Mouse (Mus musculus): Measurements from ENCODE around the gene Ano8.
"Not testable (repeated sequence)": the region's sequence is repeated elsewhere in the genome, so short reads cannot be mapped to it uniquely, and the experiment has no call there.

Ano8 gene

GRCm38 (mm10) chr8:71485142-71486135, at the start of gene Ano8:
Gene Ano8 (minus strand): TSS chr8:71485963.
- in situ Hi-C loops (cut with MseI, MboI) = no loop called here

DNA sequence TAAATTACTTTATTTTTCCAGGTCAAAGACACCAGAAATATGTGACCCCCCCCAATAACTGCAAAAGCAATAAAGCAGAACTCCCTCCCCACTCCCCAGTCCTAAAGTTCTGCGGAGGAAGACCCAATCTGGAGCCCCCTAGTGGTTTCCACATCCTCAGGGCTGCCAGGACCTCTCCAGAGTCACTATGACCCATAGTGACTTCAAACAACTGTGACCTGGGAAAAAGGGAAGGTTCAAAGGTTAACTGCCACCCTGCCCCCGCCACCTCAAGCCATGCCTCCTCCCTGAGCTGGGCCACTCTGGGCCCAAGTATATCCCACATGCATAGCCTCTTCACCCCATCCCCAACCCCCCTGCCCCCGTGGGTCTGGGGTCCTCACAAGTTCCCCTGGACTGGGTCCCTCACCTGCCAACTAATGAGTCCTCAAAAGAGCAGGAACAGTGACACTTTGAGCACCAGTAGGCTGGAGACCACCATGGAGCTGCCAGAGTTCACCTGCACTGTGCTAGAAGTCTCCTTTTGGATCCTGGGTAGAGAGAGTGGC, 48.6 kb upstream of the Ano8 start:
- in situ Hi-C loops (cut with MseI, MboI) = no loop called here

GRCm38 (mm10) chr8:71530735-71531467, 45.1 kb upstream of the Ano8 start:
- in situ Hi-C loops (cut with MseI, MboI) = not testable (repeated sequence)

DNA sequence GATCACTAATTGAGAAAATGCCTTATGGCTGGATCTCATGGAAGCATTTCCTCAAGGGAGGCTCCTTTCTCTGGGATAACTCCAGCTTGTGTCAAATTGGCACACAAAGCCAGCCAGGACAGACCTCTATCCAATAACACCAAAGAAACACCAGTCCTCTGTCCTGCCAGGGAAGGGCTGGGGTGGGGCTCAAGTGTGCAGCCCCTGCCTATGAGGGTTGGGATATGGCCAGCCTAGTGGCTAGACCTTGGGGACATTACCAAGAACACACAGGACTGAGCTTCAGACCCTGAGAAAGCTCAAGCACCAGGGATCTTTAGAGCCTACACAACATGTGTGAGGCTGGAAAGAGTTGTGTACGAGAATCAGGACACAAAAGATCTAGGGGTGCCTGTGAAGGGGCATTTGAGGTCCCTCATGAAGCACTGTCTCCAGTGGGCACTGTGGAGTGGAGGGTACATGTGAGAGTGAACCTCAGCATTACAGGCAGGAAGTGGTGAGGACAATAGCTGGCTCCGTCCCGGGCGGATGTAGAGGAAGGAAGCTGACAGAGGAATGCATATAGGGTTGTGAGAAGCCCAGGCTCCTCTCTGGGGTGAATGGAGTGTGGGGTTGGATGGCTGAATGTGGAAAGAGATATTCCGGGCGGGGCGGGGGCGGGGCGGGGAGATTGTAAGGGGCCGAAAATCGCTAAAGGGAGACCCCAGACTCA, 42.8 kb upstream of the Ano8 start:
- in situ Hi-C loops (cut with MseI, MboI) = no loop called here

- in situ Hi-C loops (cut with MseI, MboI) = no loop called here
Observed at GRCm38 (mm10) chr8:71527162-71527870, 41.6 kb upstream of the Ano8 start.

DNA sequence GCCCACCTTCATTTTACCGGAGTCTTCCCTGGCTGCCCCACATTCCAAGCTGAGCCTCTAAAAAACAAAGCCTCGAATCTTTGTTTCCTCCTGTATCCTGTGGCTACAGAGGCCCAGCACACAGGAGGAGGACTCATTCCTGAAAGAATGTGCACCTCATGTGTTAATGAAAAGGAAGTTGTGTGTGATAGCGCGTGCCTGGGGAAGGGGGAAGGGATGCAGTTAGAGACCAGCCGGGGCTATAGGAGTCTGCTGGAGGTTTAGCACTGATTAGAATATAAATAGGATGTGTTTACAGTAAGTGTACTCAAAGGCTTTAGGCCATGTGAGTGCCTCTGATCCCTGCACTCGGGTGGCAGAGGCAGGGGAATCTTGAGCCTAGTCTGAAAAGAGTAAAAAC, 40.5 kb upstream of the Ano8 start:
- in situ Hi-C loops (cut with MseI, MboI) = no loop called here

DNA sequence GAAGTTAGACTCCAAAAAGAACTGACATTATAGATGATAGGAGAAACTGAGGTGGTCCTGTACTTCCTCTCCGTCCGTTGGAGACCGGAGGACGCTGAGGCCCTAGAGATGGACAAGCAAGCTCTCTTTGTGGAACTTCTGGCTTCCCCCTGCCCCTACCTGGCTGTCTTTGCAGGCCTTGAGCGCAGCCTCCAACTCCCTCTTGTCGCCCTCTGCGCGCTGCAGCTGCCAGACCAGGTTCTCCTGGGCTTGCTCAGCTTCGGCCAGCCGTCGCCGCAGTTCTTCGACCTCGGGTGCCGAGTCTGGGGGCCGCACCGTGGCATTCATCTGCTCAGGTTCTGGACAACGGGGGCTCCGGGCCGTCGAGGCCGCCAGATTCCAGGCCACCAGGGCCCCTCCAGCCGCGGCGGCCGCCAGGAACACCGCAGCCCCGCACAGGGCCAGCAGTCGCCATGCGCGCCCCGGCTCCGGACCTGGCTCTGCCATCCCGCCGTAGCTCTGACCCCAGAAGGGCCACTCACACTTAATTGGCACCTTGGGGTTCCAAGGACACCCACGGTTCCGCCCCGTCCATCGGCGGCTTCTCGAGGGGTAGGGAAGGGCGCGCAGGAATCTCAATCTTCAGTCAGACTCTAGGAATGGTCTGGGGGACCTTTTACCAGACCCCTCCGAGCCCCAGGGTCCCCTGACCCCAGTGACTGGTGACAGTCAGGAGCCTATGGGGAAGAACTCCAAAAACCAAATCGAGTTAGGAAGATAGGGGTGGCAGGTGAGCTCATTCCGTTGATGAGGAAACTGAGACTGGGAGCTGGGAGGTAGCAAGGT, 39.7 kb upstream of the Ano8 start, which contains the start of gene Ccdc194:
TSS of gene Ccdc194 (minus strand) at position 486 of the 825 bp plus-strand sequence.
- in situ Hi-C loops (cut with MseI, MboI) = no loop called here

DNA sequence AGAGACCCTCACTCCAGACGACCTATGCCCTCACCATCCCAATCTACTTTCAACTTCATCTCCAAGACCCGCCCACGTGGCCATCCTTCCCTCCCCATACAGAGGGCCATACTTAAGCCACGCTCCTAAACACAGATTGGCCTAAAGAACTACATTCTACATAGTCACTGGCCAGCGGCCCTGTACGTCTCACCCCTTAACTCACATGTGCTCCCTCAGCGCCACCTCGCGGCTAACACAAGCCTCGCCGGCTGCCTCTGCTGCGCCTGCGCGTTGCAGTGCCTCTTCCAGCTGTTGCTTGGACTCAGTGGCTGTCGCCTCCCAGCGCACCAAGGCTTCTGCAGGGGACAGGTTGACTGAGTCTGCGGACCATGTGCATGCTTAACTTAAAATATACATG, 35.9 kb upstream of the Ano8 start:
- in situ Hi-C loops (cut with MseI, MboI) = no loop called here

GRCm38 (mm10) chr8:71519037-71519825, 33.5 kb upstream of the Ano8 start:
- in situ Hi-C loops (cut with MseI, MboI) = not testable (repeated sequence)

DNA sequence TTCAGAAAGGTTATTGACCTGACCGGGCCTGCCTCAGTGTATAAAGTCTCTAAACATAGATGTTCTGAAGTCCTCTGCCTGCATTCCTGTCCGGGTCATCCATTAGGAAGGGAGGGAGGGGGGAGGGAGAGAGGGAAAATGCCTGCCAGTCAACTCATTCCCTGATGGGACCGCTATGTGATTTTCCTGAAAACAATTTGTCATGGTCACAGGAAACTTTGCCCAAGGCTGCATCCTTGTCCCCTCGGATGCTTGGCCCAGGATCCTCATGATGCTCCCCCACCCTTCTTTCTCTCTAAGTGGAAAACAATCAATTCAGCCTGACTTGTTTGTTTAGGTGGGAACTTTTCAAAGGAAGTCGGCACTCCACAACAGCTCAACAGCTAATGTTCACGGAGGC, 31.0 kb upstream of the Ano8 start:
- in situ Hi-C loops (cut with MseI, MboI) = no loop called here

DNA sequence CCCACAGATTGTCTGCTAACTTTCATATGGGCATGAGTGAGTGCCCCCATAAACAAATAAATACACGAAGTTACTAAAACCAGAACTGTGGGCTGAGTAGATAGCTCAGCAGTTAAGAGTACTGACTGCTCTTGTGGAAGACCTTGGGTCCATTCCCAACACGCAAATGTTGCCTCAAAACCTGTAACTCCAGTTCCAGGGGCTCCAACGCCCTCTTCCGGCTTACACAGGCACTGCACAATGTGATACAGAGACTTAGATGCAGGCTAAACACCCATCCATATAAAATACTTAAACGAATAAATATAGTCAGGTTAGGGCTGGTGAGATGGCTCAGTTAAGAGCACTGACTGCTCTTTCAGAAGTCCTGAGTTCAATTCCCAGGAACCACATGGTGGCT, 29.3 kb upstream of the Ano8 start:
- in situ Hi-C loops (cut with MseI, MboI) = no loop called here

GRCm38 (mm10) chr8:71513018-71513754, 27.4 kb upstream of the Ano8 start:
- in situ Hi-C loops (cut with MseI, MboI) = no loop called here

DNA sequence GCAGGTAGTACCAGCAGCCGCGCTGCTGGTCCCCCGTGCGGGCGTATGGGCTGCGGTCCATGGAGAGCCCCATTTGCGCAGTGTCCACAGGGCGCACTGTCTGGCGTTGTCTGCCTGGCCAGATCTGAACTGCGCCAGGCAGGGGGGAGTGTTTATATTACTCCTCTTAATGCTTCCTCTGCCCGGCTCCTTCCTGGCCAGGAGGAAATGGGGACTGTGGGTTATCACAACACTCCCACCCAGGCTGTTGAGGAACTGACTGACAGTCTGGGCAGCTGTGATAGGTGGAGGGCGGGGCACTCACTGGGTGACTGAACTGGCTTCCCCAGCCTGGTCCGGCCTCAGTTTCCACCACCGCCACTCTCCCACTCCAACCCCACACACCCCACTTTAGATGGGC, 25.9 kb upstream of the Ano8 start, which contains the start of gene Plvap:
TSS of gene Plvap (minus strand) at position 109 of the 400 bp plus-strand sequence.
- in situ Hi-C loops (cut with MseI, MboI) = no loop called here

DNA sequence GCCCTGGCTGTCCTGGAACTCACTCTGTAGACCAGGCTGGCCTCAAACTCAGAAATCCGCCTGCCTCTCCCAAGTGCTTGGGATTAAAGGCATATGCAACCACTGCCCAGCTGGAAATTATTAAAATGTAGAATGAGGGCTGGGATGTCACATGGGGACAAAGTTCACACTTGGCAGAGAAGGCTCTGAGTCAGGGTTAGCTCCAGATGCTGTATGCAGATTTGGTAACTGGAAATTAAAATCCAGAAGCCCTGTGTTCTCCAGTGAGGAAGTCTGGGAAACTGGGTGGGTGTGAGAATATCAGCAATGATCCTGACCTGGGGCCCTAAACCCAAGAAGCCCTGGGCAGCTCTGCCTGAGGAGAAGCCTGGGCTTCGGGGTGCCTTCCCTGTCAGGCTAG, 23.6 kb upstream of the Ano8 start:
- in situ Hi-C loops (cut with MseI, MboI) = no loop called here

GRCm38 (mm10) chr8:71507589-71508104, 21.9 kb upstream of the Ano8 start:
- in situ Hi-C loops (cut with MseI, MboI) = no loop called here

- in situ Hi-C loops (cut with MseI, MboI) = no loop called here
Observed at GRCm38 (mm10) chr8:71505979-71506378, 20.2 kb upstream of the Ano8 start.

DNA sequence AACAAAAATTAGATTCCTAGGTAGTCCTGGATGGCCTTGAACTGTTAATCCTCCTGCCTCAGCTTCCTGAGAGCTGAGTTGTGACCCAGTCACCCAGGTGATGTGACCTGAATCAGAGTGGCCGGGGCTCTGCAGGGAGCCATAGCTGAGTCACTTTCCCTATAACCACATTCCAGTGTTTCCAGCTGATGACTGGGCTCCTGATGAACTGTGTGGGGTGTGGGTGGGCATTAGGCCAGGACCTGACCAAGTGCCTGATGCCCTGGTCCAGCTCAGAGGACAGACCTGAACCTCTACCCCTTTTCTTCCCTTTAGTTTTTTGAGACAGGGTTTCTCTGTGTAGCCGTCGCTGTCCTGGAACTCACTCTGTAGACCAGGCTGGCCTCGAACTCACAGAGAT, 19.6 kb upstream of the Ano8 start:
- in situ Hi-C loops (cut with MseI, MboI) = no loop called here

- in situ Hi-C loops (cut with MseI, MboI) = no loop called here
Observed at GRCm38 (mm10) chr8:71504349-71504748, 18.6 kb upstream of the Ano8 start.
